Mouse (Mus musculus) thymus, adult 2 months (tissue): ENCODE data around the gene Dusp10. TPM values are rescaled to one million over a fixed set of nuclear protein-coding genes. Genes with fewer than 3 reads are reported as not detected.

Experiments used
- DNase-seq: peaks from one replicate; pipeline ENCODE4 v3.0.0; 2021
- H3K27ac ChIP-seq: fragments of 200-500 bp; 2 replicates; pipeline ENCODE4 v1.5.1; 2012; ENCODE audit warnings: low read length, control low read depth; ENCODE audit not compliant: control insufficient read depth, insufficient read depth
- H3K27me3 ChIP-seq: fragments of 200-500 bp; 2 replicates; pipeline ENCODE4 v1.6.1; 2012; ENCODE audit warnings: mild to moderate bottlenecking, low read length, moderate library complexity, mixed read lengths; ENCODE audit not compliant: control insufficient read depth, insufficient read depth
- H3K36me3 ChIP-seq: fragments of 200-500 bp; 2 replicates; pipeline ENCODE4 v1.6.1; 2012; ENCODE audit warnings: mild to moderate bottlenecking, low read length, moderate library complexity; ENCODE audit not compliant: control insufficient read depth, insufficient read depth
- H3K4me1 ChIP-seq: fragments of 200-500 bp; replicated peaks from 2 replicates; pipeline ENCODE4 v1.6.1; 2012; ENCODE audit warnings: low read length; ENCODE audit not compliant: control insufficient read depth, insufficient read depth
- H3K4me3 ChIP-seq: fragments of 200-500 bp; 2 replicates; pipeline ENCODE4 v1.5.1; 2012; ENCODE audit warnings: mild to moderate bottlenecking, low read length, control low read depth, moderate library complexity; ENCODE audit not compliant: control insufficient read depth, insufficient read depth
- CTCF ChIP-seq: fragments of 200-500 bp; IDR thresholded peaks from 2 replicates; pipeline ENCODE4 v1.5.1; 2012; ENCODE audit warnings: mild to moderate bottlenecking, control low read depth, low read length, moderate library complexity, borderline replicate concordance; ENCODE audit not compliant: control insufficient read depth, poor library complexity, insufficient read depth; ENCODE audit errors: extremely low read depth
- POLR2A ChIP-seq: fragments of 200-500 bp; IDR thresholded peaks from 2 replicates; pipeline ENCODE4 v1.6.1; 2012; ENCODE audit warnings: mild to moderate bottlenecking, low read length, control low read depth, moderate library complexity; ENCODE audit not compliant: control insufficient read depth, poor library complexity, insufficient read depth; ENCODE audit errors: extremely low read depth
- WGBS: fragments of 180-500 bp; shearing (Covaris S2); methylation state at CpG from one replicate; pipeline ENCODE4 v1.1.7; 2018; 5-methylcytosine and 5-hydroxymethylcytosine counted together
- polyA plus RNA-seq: library from polyadenylated mRNA; depleted of rRNA; stranded (reverse); fragments of >200 nt; gene quantifications from 2 replicates; pipeline ENCODE4 v1.2.3, GENCODE M21; 2012

Dusp10 gene
- polyA plus RNA-seq, 1 experiment = 206 TPM

- no peak for TF ChIP-seq POLR2A
- TF ChIP-seq CTCF = no peak
- DNase-seq = no peak
- Histone ChIP-seq H3K36me3 (peaks cover 19% of the 10 kb centered on the region), H3K4me1 (peaks cover 24% of the 10 kb centered on the region), H3K4me3 (no peak overlapping the region), H3K27me3 (no peaks in the 10 kb centered on the region), H3K27ac (no peak overlapping the region)
- 89% methylated on average over 4 of the region's 4 CpGs for WGBS
Measured at GRCm38 (mm10) chr1:184060828-184061734, 48.0 kb downstream of the Dusp10 start.

GRCm38 (mm10) chr1:184061901-184062300, 48.8 kb downstream of the Dusp10 start:
- Histone ChIP-seq H3K27me3 (no peaks in the 10 kb centered on the region), H3K36me3 (peaks cover 23% of the 10 kb centered on the region), H3K4me1 (peaks cover 32% of the 10 kb centered on the region), H3K4me3 (no peak overlapping the region), H3K27ac (no peak overlapping the region)
- 95% methylated on average over 1 of the region's 1 CpGs for WGBS
- TF ChIP-seq POLR2A (no peak), CTCF (no peak)
- DNase-seq = no peak

GRCm38 (mm10) chr1:184064306-184064705, 51.2 kb downstream of the Dusp10 start:
- peak overlapping the region; percentile 70 for H3K27ac ChIP-seq
- peak; percentile 77 for DNase-seq
- no peak overlapping the region for H3K4me3 ChIP-seq
- peaks cover 20% of the 10 kb centered on the region for H3K36me3 ChIP-seq
- no peaks in the 10 kb centered on the region for H3K27me3 ChIP-seq
- H3K4me1 ChIP-seq = peaks cover 37% of the 10 kb centered on the region
- TF ChIP-seq POLR2A (no peak), CTCF (no peak)
- 43% methylated on average over 7 of the region's 7 CpGs for WGBS

GRCm38 (mm10) chr1:184065589-184066361, 52.7 kb downstream of the Dusp10 start:
- no peaks in the 10 kb centered on the region for H3K27me3 ChIP-seq
- TF ChIP-seq CTCF = no peak
- H3K4me1 ChIP-seq = peaks cover 43% of the 10 kb centered on the region
- peaks cover 24% of the 10 kb centered on the region for H3K36me3 ChIP-seq
- 93% methylated on average over 13 of the region's 13 CpGs for WGBS
- DNase-seq = no peak
- H3K27ac ChIP-seq = no peak overlapping the region
- no peak overlapping the region for H3K4me3 ChIP-seq

DNA sequence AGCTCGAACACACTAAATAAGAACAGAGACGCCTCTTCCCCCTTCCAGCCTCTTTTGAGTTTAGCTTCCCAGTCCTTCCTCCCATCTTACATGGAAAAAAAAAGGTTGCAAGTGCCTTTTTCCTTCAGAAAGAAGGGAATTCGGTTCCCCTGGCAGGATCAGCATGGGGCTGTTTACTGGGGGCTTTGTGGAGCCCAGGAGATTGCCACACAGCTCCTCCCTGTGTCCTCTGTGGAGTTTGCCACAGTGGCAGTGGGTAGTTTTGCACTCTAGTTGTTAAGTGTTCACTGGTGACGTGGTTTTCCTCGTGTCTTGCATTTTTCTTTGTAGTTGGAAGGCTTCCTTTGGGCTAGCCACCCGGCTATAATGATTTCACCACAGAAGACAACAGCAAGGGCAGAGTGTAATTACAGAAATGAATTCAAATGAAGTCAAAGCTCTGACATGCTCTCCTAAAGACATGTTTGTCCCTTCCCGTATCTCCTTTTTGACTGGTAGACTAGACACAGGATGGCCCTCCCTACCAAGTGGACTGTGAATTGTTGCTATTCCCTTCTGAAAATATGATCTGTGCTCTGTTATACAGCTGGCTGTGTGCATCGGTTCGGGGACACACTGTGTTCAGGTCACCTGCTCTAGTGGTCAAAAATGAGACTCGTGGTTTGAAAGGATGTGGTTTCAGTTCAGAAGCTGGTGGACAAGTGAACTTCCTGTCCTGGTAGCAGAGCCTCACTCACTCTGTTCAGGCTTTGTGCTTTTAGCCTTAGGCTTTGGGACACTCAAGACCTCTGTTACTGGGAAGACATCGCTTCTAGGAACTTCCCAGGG, 53.6 kb downstream of the Dusp10 start:
- no peak overlapping the region for H3K4me3 ChIP-seq
- no peak for DNase-seq
- H3K27ac ChIP-seq = no peak overlapping the region
- no peaks in the 10 kb centered on the region for H3K27me3 ChIP-seq
- no peak for TF ChIP-seq POLR2A
- TF ChIP-seq CTCF = no peak
- WGBS = 54% methylated on average over 11 of the region's 11 CpGs
- H3K36me3 ChIP-seq = peaks cover 33% of the 10 kb centered on the region
- peaks cover 44% of the 10 kb centered on the region for H3K4me1 ChIP-seq

DNA sequence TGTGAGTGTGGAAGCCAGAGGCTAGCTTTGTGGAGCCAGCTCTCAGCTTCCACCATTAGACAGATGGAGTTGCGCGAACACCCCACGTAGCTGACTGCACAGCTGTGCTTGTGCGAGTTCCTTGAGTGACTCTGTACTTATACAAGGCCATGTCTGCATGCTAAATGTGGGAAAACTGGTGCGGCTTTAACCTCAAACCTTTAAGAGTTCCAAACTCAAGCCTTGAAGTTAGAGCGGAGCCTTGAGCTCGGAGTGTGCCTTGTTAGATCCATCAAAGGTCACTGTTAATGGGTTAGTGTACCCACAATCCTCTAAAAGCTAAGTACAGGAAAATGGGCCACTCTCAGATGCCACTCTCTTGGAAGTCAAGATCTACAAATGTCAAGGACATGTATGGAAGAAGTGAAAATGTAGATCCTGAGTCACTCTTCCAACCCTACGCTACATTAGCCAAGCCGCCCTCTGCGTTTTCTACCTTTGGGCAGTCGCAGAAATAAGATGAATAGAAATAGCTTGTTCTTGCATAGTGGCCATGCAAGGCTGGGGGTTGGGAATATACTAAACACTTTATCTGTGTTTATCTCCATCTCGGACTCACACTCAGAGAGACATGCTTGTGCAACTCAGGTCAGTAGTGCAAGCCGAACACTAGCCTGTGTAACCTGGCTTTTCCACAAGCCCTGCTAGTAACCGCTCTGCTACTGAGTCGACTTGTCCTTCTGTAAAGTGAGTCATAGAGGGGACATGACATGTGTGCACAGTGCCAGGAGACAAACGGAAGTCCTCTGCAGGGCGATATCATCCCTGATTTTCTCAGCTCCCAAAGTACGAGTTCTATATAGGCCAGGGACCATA, 54.8 kb downstream of the Dusp10 start:
- Histone ChIP-seq H3K27ac (no peak overlapping the region), H3K36me3 (peaks cover 40% of the 10 kb centered on the region), H3K27me3 (no peaks in the 10 kb centered on the region), H3K4me1 (peaks cover 46% of the 10 kb centered on the region), H3K4me3 (no peak overlapping the region)
- TF ChIP-seq CTCF (no peak), POLR2A (no peak)
- DNase-seq = no peak
- WGBS = 96% methylated on average over 18 of the region's 18 CpGs
